Mouse (Mus musculus) MEL (cell line): ENCODE results near the gene Spata2. TPM values are rescaled to one million over a fixed set of nuclear protein-coding genes. Genes with fewer than 3 reads are reported as not detected.

Source experiments
- DNase-seq: peaks from one replicate; pipeline ENCODE4 v3.0.0; 2011; ENCODE audit warnings: low read depth, low spot score
- H3K27ac ChIP-seq: 2 replicates; pipeline ENCODE4 v1.5.1; 2012; ENCODE audit warnings: low read depth, mild to moderate bottlenecking, control low read depth, low read length, moderate library complexity; ENCODE audit not compliant: control insufficient read depth
- H3K27me3 ChIP-seq, 2 experiments: fragments of 150-350 bp in 1 of 2; sonication (generic) in 1 of 2; 2 replicates each; pipeline ENCODE4 v1.6.1; 2012; ENCODE audit warnings: low read length in 2 of 2, mild to moderate bottlenecking in 2 of 2, improper control_type of control experiment in 1 of 2, moderate library complexity in 1 of 2; ENCODE audit not compliant: insufficient read depth in 2 of 2, control insufficient read depth in 1 of 2
- H3K36me3 ChIP-seq, 2 experiments: 2 replicates each; pipeline ENCODE4 v1.6.1; 2012 to 2014; ENCODE audit warnings: low read length in 2 of 2, improper control_type of control experiment in 1 of 2, inconsistent platforms in 1 of 2, mild to moderate bottlenecking in 1 of 2; ENCODE audit not compliant: insufficient read depth in 2 of 2, control insufficient read depth in 1 of 2
- H3K4me1 ChIP-seq, 2 experiments: fragments of 150-350 bp in 1 of 2; sonication (generic) in 1 of 2; 2 replicates each; pipeline ENCODE4 v1.6.1; 2012; ENCODE audit warnings: low read length in 2 of 2, improper control_type of control experiment in 1 of 2, mild to moderate bottlenecking in 1 of 2; ENCODE audit not compliant: insufficient read depth in 2 of 2, control insufficient read depth in 1 of 2
- H3K4me3 ChIP-seq, 2 experiments: fragments of 150-350 bp in 1 of 2; sonication (generic) in 1 of 2; 2 replicates each; pipeline ENCODE4 v1.5.1; 2012; ENCODE audit warnings: low read depth in 2 of 2, low read length in 2 of 2, mild to moderate bottlenecking in 2 of 2, moderate library complexity in 2 of 2, control low read depth in 1 of 2, improper control_type of control experiment in 1 of 2; ENCODE audit not compliant: control insufficient read depth in 1 of 2, insufficient read depth in 1 of 2
- H3K79me2 ChIP-seq: 2 replicates; pipeline ENCODE4 v1.6.1; 2012; ENCODE audit warnings: mild to moderate bottlenecking, low read length, moderate library complexity; ENCODE audit not compliant: control insufficient read depth, poor library complexity, insufficient read depth
- H3K9ac ChIP-seq: 2 replicates; pipeline ENCODE4 v1.6.1; 2012; ENCODE audit warnings: low read depth, mild to moderate bottlenecking, control low read depth, low read length, moderate library complexity; ENCODE audit not compliant: control insufficient read depth, poor library complexity, severe bottlenecking
- H3K9me3 ChIP-seq: fragments of 150-350 bp; sonication (generic); replicated peaks from 2 replicates; pipeline ENCODE4 v1.6.1; 2012; ENCODE audit warnings: mild to moderate bottlenecking, low read length, improper control_type of control experiment, moderate library complexity; ENCODE audit not compliant: insufficient read depth
- CHD1 ChIP-seq: IDR thresholded peaks from 2 replicates; pipeline ENCODE4 v1.6.1; 2012; ENCODE audit warnings: low read depth, mild to moderate bottlenecking, inconsistent platforms, low read length, improper control_type of control experiment
- CHD2 ChIP-seq: IDR thresholded peaks from 2 replicates; pipeline ENCODE4 v1.6.1; 2011; ENCODE audit warnings: low read length, improper control_type of control experiment
- CTCF ChIP-seq, 3 experiments: IDR thresholded peaks in 2 of 3; conservative IDR thresholded peaks in 1 of 3; 2 replicates each; pipeline ENCODE4 v1.5.1; 2011 to 2012; ENCODE audit warnings: low read length in 3 of 3, low read depth in 2 of 3, mild to moderate bottlenecking in 2 of 3, improper control_type of control experiment in 1 of 3, inconsistent platforms in 1 of 3, mixed read lengths in 1 of 3, moderate library complexity in 1 of 3; ENCODE audit not compliant: control insufficient read depth in 1 of 3, insufficient read depth in 1 of 3, poor library complexity in 1 of 3, severe bottlenecking in 1 of 3
- E2F4 ChIP-seq: IDR thresholded peaks from 2 replicates; pipeline ENCODE4 v1.6.1; 2011; ENCODE audit warnings: low read depth, low read length, improper control_type of control experiment, borderline replicate concordance
- ETS1 ChIP-seq: IDR thresholded peaks from 2 replicates; pipeline ENCODE4 v1.6.1; 2012; ENCODE audit warnings: low read depth, mild to moderate bottlenecking, inconsistent platforms, low read length, improper control_type of control experiment, moderate library complexity
- GATA1 ChIP-seq: IDR thresholded peaks from 2 replicates; pipeline ENCODE4 v1.6.1; 2011; ENCODE audit warnings: low read depth, low read length, improper control_type of control experiment
- KAT2A ChIP-seq: conservative IDR thresholded peaks from 2 replicates; pipeline ENCODE4 v1.6.1; 2012; ENCODE audit warnings: low read depth, low read length, improper control_type of control experiment, inconsistent platforms
- MAFK ChIP-seq: IDR thresholded peaks from 2 replicates; pipeline ENCODE4 v1.6.1; 2011; ENCODE audit warnings: low read depth, mild to moderate bottlenecking, low read length, improper control_type of control experiment, borderline replicate concordance
- MYB ChIP-seq: IDR thresholded peaks from 2 replicates; pipeline ENCODE4 v1.6.1; 2011; ENCODE audit warnings: mild to moderate bottlenecking, low read depth, low read length, improper control_type of control experiment
- NRF1 ChIP-seq: IDR thresholded peaks from 2 replicates; pipeline ENCODE4 v1.6.1; 2014; ENCODE audit warnings: low read depth, mild to moderate bottlenecking, inconsistent platforms, low read length, improper control_type of control experiment, moderate library complexity; ENCODE audit not compliant: poor library complexity, insufficient read depth, severe bottlenecking
- POLR2A ChIP-seq, 2 experiments: IDR thresholded peaks; 2 replicates each; pipeline ENCODE4 v1.6.1; 2011 to 2012; ENCODE audit warnings: low read length in 2 of 2, mild to moderate bottlenecking in 2 of 2, control low read depth in 1 of 2, improper control_type of control experiment in 1 of 2, low read depth in 1 of 2, moderate library complexity in 1 of 2; ENCODE audit not compliant: control insufficient read depth in 1 of 2, insufficient read depth in 1 of 2, poor library complexity in 1 of 2
- POLR2AphosphoS2 ChIP-seq: IDR thresholded peaks from 2 replicates; pipeline ENCODE4 v1.6.1; 2011; ENCODE audit warnings: low read length, improper control_type of control experiment
- POLR2AphosphoS5 ChIP-seq: IDR thresholded peaks from 2 replicates; pipeline ENCODE4 v1.6.1; 2012; ENCODE audit warnings: low read depth, borderline replicate concordance, mild to moderate bottlenecking, inconsistent platforms, low read length, moderate library complexity, mixed read lengths
- RAD21 ChIP-seq: IDR thresholded peaks from 2 replicates; pipeline ENCODE4 v1.6.1; 2011; ENCODE audit warnings: mild to moderate bottlenecking, low read depth, low read length, improper control_type of control experiment
- SMC3 ChIP-seq: IDR thresholded peaks from 2 replicates; pipeline ENCODE4 v1.6.1; 2011; ENCODE audit warnings: low read depth, low read length, improper control_type of control experiment
- TAL1 ChIP-seq: IDR thresholded peaks from 2 replicates; pipeline ENCODE4 v1.6.1; 2012; ENCODE audit warnings: mild to moderate bottlenecking, inconsistent platforms, low read length, moderate library complexity, mixed read lengths
- TBP ChIP-seq: IDR thresholded peaks from 2 replicates; pipeline ENCODE4 v1.8.0; 2011; ENCODE audit warnings: low read depth, low read length, improper control_type of control experiment
- USF1 ChIP-seq: IDR thresholded peaks from 2 replicates; pipeline ENCODE4 v1.6.1; 2014; ENCODE audit warnings: low read depth, mild to moderate bottlenecking, inconsistent platforms, low read length, improper control_type of control experiment, moderate library complexity
- ZC3H11A ChIP-seq: IDR thresholded peaks from 2 replicates; pipeline ENCODE4 v1.6.1; 2012; ENCODE audit warnings: low read depth, mild to moderate bottlenecking, inconsistent platforms, low read length, improper control_type of control experiment
- ZNF384 ChIP-seq: IDR thresholded peaks from 2 replicates; pipeline ENCODE4 v1.6.1; 2012; ENCODE audit warnings: low read depth, mild to moderate bottlenecking, inconsistent platforms, low read length, improper control_type of control experiment
- polyA plus RNA-seq, 2 experiments: library from polyadenylated mRNA; stranded (reverse) in 1 of 2; unstranded in 1 of 2; fragments of >175 nt in 1 of 2; fragments of >200 nt in 1 of 2; gene quantifications; 2 replicates each; pipeline versions ENCODE4 v1.2.1 to v1.2.4; 2012; ENCODE audit warnings: low replicate concordance in 2 of 2, low read depth in 1 of 2; ENCODE audit not compliant: insufficient read length in 2 of 2, insufficient read depth in 1 of 2, missing spikeins in 1 of 2
- total RNA-seq: library from RNA; depleted of rRNA; stranded (reverse); fragments of 300-350 nt; gene quantifications from 2 replicates; pipeline ENCODE4 v1.2.3, GENCODE M21; 2012

Gene Spata2
- total and polyA plus RNA-seq, 3 experiments, result 9.4 to 33.5 TPM; not detected in 1

- TF ChIP-seq TAL1 (no peak), MAFK (no peak)
Observed at GRCm38 (mm10) chr2:167502554-167503252, 10.0 kb upstream of the Spata2 start (continued).

DNA sequence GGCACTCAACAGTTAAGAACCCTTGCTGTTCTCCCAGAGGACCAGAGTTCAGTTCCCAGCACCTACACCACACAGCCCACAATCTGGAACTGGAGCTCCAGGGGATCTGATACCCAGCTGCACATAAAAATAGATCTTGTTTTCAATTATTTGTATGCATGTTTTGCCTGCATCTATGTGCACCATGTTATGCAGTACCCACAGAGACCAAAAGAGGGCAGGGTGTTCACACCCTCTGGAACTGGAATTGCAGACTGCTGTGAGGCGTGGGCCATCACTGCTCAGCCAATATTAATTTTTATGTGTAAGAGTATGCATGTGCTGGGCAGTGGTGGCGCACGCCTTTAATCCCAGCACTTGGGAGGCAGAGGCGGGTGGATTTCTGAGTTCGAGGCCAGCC is 4.6 kb upstream of the Spata2 start:
- peak; percentile 71 for DNase-seq
- Histone ChIP-seq H3K36me3 (0 out of 4 replicates have a peak, but pooled peaks cover 0 to 3% of the 10 kb centered on the region in 2 experiments), H3K4me1 (peaks cover 0 to 4% of the 10 kb centered on the region in 2 experiments; a peak in 1 of 4 replicates), H3K9ac (no peak overlapping the region), H3K79me2 (peaks cover 4% of the 10 kb centered on the region), H3K27me3 (no peaks in the 10 kb centered on the region), H3K9me3 (no peaks in the 10 kb centered on the region), H3K27ac (no peak overlapping the region), H3K4me3 (no peak overlapping the region)
- TF ChIP-seq KAT2A (no peak), E2F4 (no peak), SMC3 (peak; percentile 62), POLR2AphosphoS2 (no peak), TBP (no peak), CTCF (IDR thresholded peaks at IDR 0.05 in 2 of 3, conservative IDR thresholded peaks at IDR 0.05 in 1 of 3; ENCODE audit: control insufficient read depth in 1 of 3, insufficient read depth in 1 of 3, low read depth in 2 of 3, low read length in 3 of 3, poor library complexity in 1 of 3, severe bottlenecking in 1 of 3) (peak; percentile 47 to 76 (median 76); a peak in 5 of 6 replicates), ETS1 (no peak), CHD2 (no peak), MYB (no peak), POLR2A (IDR thresholded peaks at IDR 0.05; ENCODE audit: control insufficient read depth in 1 of 2, insufficient read depth in 1 of 2, low read depth in 1 of 2, low read length in 2 of 2, poor library complexity in 1 of 2) (no peak), NRF1 (no peak), CHD1 (no peak), POLR2AphosphoS5 (no peak), RAD21 (peak; percentile 66), ZC3H11A (peak; percentile 51), GATA1 (no peak), ZNF384 (no peak), USF1 (no peak)
